Mouse (Mus musculus) lung, postnatal 25 days (tissue): ENCODE data around the gene Foxd1.

Experiments
- DNase-seq: peaks from one replicate; pipeline ENCODE4 v3.0.0; 2022; ENCODE audit warnings: low spot score

The Foxd1 gene

DNA sequence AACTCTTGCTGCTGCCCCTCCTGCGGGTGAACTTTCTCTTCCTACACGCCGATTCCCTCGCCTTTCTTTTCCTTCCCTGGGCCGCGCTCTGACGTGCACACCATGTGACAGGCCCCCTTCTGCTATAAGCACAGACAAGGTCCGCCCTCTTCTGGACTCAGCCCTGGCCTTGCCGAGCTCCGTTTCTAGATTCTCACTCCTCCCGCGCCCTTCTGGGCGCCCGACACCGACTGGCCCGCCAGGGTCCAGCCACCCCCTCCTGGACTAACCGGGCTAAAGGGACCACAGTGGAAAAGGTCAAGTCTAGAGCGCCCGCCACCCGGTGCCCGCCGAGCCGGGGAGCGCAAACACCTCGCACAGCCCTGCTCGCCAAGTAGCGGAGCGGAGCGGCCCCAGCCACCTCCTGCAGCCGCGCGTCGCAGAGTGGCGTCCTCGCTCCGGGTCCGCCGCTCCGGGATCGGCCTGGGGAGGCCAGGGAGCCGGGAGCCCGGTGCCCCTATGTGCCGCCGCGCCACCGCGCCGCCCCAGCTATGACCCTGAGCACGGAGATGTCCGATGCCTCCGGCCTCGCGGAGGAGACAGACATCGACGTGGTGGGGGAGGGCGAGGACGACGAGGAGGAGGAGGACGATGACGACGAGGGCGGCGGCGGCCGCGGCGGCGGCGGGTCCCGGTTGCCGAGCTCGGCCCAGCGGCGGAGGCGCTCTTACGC, at the start of gene Foxd1:
Gene Foxd1 (plus strand): TSS at position 153 of the 712 bp plus-strand sequence.
- DNase-seq = peak; percentile 33

DNA sequence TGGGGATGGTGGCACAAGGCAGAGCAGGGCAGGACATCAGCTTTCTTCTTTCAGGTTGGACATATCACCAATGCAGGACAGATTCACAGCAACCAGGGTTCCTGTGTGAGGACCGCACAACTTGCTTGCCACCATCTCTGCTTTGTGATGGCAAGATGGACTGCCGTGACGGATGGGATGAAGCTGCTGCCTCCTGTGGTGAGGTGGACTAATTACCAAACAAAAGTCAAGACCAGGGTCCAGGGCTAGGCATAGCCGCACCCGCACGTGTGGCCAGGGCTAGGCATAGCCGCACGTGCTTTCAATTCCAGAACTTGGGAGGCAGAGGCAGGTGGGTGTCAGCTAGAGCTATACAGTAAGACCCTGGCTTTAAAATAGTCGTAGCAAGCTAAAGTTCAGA, 48.8 kb upstream of the Foxd1 start:
- DNase-seq = no peak

DNA sequence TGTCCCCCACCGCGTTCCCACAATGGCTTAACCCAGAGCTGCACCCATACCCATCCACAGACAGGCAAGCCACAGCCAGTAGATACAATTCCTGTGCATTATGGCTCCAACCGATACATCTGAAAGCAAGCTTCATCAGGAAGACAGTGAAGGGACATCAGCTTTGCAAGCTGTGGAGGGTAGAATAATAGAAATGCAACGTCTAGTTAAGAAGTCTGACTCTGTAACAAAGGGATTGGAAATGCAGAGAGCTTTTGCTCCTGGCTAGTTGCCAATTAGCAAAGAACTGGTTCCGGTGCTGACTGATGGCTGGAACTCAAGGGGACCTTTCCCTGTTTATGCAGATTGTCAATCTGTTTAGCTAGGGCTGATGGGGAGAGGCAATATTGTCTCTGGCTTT, 47.6 kb upstream of the Foxd1 start:
- no peak for DNase-seq

DNA sequence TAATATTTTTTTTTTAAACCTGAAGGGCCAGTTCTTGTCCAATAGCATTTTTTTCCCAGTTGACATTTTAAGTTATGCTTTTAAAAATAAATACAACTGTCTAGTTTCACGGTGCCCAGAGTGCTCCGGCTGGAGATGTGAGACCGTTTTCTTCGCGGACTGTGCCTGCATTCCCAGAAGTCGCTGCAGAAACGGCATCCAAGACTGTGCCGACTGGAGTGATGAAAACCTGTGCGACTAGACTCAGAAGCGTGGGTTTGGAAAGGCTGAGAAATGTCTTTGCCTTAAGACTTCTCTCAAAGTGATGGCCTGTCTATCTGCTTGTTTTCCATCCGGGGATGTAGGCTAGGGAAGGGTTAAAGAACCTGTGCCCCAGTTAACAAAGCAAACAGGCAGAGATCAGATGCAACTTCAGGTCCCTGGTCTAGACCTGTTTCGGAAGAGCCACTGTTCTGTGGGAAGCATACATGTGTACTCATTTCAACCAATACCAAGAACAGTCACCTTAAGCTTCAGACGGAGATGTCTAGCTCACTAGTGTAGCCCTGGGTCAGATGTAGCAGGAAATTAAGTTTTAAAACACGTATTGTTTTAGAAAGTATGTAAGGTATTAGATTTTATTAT, 47.1 kb upstream of the Foxd1 start:
- no peak for DNase-seq

DNA sequence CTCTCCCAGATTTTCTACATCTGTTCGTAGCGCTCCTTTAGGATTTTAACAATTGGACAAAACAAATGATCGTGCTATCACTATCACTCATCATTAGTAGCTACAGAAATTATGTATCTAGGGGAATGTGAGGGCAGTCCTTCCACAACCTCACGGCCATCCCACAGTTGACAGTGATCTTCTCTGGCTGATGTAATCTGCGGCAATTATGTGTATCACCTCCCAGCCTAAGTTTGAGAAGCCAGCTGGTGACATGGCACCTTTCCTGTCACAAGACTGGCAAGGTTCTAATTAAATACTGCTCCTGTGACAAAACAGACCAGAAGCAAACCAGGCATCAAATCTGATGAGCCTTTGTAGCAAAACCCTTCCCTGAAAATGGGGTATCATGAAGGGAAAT, 46.0 kb upstream of the Foxd1 start:
- no peak for DNase-seq

DNA sequence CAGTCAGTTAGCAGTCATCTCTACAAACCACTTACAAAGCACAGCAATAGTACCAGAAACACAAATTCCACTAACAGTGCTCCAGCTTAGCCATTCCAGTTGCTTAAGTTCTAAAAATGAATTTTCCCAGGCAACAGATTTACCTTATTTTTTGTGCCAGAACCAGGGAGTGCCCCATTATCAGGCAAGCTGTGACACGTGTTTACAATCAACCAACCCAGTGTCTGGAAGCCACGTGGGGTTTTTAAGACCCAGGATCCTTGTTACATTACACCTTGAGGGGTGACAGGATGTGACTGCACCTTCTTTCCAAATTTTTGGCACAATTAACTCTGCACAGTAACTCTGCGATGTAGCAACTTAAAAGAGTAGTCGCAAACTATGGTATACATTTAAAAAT, 45.3 kb upstream of the Foxd1 start:
- DNase-seq = no peak

DNA sequence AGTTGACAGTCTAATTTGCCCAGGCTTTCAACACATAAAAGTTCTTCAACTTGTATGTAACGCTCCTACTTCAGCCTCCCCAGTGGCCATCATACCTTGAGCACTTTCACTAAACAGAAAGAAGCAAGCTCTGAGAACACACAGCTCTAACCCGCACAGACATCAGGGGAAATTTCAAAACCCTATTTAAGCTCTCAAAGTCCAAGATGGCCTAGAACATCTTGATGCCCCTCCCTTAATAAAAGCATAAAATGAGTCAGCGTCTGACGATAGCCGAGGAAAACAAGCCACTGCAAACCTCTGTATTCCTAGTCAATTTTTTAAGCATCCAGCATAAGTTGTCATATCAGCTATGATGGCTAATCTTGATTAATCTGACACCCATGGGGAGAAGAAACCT, 42.4 kb upstream of the Foxd1 start:
- no peak for DNase-seq

DNA sequence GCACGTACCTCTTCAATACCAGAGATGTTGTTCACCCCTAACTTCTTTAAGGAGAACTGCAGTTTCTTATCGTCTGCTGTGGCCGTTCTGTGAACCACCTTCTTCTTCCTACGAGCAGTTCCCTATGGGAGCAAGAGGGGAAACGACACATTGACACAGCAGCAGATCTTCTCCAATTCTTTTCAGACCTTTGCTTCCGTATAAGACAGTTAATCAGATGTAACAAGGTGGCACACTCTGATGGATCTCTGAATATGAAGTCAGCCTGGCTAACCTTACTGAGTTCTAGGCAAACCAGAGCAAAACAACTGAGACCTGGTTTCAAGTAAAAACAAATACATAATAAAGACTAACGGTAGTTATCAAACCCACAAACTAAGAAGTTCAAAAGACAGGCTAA, 40.4 kb upstream of the Foxd1 start:
- no peak for DNase-seq

DNA sequence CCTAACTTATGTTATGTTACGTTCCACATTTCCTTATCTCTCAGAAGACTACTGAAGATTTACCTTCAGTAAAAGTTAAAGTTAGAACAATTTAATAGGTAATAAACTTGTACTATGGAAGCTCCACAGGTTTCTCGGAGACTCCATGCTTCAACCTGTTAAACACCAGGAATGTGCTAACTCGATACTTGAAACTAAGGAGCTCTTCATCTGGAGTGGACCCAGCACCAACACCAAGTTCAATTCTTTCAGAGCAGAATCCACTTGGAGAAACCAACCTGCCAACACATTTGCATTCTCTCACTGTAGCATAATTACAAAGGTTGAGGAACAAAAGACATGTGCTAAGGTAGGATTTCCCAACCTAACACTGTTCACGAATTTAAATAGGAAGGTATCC, 38.9 kb upstream of the Foxd1 start:
- DNase-seq = no peak

DNA sequence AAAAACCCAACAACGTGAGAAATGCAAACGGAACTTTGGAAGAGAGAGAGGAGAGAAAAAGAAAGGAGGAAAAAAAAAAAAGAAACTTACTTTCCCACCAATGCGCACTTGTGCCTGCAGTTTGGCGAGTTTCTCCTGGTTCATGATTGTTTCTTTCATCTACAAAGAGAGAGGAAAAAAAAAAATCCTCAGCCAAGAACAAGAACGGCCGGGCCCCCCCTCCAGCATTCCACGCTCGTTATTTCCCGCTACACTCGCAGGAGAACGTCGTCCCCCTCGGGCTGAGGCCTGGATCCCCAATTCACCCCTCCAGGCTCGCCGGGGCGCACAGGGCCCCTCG, 37.9 kb upstream of the Foxd1 start:
- no peak for DNase-seq

DNA sequence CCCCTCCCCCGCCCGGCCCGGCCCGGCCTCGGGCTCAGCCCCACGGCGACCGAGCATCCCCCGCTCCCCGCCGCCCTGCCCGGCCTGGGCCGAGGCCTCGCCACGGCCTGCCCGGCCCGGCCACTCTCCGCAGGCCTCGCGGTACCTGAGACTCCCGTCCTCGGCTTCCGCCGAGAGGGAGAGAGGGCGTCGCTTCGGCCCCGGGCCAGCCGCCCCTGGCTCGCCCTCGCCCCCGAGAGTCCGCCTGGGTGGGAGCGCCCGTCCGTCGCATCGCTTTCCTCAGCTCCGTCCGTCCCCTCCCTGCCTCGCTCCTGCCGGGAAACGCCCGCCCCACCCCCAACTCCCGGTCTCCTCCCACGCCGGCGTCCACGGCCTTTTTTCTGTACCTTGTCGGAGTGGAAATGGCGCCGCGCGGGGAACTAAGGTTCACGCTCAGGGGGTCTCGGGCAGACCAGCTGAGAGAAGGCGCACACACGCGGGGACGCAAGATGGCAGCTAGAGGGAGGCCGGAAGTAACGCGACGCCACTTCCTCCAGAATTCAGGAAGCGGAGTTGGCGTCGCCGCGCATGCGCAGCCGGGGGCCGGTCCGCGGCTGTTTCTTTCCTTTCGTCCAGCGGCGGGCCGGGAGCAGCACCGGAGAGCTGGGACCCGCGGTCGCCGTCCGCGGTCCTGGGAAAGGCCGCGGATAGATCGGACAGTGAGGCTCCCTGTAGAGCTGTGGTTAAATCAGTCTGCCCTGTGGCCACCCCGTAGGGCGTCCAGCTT, 37.4 kb upstream of the Foxd1 start, which contains the start of gene Btf3:
Gene Btf3 (minus strand): TSS at position 527 of the 766 bp plus-strand sequence.
- DNase-seq = peak; percentile 94

DNA sequence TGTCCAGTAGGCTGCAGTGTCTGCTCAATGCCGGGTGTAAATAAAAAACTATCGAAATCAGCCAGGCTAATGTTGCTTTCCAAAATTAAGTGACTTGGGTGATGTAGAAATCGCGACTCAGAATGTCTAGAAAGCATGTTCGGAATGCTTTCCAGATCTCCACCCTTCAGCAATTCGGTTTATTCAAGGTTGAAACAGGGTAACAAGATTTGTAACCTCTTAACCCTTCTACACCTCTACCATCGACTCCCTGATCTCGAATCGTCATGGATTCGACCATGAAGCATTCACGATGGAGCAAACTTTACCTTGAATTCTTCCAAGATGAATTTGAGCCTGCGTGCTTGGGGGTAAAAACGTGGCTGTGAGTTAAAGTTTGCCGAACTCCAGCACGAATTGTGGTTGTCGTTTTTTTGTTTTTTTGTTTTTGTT, 36.8 kb upstream of the Foxd1 start:
- peak; percentile 19 for DNase-seq

DNA sequence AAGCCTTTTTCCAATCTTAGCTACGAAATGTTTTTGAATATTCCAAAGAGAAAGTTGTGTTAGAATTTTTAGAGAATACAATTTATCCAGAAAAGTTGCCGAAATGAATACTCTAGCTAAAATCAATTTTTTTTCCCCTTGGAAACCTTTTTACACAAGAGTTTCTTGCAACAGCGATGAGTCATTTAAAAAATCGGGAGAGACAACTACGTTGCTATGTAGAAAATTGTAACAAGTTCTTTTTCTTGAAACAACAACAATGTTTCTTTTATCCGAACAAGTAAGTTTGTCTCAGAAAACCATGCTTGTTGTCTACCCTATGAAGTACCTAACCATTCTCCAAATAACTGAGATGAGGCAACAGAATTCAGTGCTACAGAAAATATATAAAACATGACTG, 36.1 kb upstream of the Foxd1 start:
- no peak for DNase-seq

DNA sequence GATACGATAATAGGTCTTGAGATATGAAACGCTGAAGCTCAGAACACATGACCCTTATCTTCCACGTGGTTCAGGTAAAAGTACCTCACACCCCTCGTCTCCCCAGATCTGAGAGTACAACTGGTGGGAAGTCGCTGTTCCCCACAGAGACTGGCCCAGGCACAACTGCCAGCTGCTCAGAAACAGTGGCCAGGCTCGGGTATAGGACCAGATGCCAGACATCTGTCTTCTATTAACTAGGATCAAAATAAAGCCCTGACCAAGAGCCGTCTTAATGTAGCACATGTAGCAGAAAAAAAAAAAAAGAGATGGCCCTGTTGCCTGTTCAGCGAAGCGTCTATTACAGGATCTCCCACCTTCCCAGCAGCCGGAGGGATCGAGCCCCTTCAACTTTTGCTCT, 29.0 kb upstream of the Foxd1 start:
- DNase-seq = no peak

DNA sequence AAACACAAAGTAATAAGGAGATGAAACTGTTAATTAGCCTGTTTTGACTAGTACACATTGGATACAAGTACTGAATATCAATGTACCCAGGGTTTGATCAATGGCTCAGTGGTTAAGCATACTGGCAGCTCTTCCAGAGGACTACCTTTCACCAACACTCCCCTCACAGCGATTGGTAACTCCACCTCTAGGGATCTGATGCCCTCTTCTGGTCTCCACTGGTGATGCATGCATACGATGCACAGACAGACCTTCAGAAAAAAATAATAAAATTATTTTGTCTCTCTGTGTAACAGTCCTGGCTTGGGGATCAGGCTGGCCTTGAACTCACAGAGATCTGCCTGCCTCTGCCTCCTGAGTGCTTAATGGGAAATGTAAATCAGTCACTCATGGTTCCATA, 21.9 kb upstream of the Foxd1 start:
- DNase-seq = peak; percentile 47

DNA sequence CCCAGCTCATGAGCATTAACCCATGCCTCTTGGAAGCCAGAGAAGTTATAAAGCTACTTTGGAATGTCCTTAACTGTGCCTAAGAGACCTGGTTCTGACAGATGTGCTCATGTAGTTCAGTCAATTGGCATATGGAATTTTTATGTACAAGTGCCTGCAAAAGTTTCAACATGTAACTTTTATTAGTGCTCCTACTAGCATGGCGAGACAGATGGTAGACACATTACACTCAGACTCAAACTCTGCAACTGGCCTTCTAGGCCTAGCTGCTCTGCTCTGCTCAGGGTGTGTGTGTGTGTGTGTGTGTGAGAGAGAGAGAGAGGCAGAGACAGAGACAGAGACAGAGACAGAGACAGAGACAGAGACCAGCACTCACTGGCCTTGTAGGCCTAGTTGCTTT, 17.8 kb upstream of the Foxd1 start:
- DNase-seq = no peak

DNA sequence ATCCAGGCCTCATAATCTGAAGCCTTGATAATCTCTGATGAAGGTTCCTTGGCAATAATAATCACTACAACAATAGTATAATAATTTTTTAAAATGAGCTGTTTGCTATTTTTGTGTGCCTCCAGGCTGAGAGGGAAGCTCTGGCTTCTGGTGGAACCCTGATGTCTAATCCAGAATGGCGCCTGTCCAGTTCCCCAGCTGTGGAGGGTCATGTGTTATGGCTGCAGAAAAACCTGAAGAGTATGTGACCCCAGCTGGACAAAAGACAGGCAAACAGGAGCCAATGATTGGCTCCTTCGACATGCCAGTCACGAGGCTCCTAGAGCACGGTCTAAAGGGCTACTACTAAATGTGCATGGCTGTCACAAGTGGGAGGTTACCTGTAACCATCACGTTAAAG, 13.5 kb upstream of the Foxd1 start:
- DNase-seq = no peak

DNA sequence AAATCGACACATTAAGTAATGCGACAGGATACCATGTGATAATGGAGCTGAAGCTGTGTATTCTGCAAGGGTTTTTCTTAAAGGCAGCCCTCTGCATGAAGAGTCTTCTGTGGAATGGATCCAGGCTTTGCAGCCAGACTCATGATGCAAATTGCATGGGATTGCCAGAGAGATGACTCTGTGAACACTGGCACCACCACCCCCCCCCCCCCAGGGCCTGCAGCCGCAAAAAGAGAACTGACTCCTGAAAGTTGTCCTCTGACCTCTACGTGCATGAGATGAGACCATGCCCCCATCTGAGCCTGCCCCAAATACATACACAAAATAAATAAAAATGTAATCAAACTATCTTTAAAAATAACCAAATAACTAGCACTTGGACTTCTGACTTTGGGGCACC, 4.6 kb upstream of the Foxd1 start:
- DNase-seq = no peak

DNA sequence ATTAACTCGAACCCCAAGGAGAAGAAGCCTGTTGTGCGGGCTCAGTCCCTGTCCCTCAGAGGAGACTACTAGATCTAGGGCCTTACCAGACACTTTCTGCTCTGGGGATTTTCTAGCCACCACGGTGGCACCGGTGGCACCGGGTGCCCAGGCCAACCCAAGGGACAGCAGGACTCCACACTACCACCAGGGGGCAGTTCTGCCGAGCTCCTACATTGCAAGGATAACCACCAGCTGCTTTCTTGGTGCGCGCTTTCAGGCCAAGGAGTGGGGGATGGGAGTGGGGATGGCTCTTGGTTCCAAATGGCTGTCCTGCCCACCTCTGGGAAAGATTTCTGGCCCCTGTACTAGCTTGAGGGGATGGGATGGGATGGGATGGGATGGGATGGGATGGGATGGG, 2.5 kb upstream of the Foxd1 start:
- DNase-seq = no peak

DNA sequence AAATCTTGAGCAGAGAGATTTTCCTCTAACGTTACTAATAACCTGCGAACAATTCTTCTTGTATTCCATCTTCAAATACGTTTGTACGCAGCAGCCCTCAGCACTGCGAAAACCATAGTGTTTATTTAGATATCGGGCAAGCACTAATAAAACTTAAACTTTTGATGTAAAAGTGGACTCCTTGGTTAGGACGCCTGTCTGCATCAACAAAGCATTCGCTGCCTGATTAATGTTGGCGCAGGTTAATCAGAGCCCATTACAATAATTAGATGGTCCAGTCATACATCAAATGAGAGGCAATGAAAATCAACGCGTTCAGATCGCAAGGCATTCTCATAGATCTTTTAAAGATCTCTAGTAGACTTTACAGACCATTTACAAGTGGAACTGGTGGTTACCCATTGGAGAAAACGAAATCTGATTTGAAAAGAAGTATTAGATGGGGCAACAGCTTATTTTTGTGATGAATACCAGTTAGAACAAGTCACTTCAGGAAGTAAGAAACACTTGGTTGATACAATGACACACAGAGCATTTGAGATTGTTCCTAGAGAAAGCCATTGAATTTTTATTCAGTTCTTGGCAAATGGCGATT, 1.6 kb upstream of the Foxd1 start:
- DNase-seq = no peak

DNA sequence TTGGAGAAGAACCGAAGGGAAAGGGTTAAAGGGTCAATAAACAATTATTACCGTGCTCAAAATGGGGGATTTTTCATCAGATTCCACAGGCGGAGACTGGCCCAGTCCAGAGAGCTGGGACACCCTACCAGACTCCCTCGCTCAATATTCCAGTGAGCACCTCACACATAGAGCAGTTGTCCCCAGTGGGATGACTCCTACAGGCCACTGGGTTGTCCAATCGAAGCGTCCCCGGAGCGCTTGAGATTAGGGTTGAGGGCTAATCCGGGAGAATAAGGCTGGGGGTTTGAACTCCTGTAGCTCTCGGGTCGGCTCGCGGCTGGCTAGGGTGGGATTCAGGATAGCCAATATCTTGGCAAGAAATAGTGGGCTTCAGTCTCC, 343 bp upstream of the Foxd1 start:
- DNase-seq = no peak

DNA sequence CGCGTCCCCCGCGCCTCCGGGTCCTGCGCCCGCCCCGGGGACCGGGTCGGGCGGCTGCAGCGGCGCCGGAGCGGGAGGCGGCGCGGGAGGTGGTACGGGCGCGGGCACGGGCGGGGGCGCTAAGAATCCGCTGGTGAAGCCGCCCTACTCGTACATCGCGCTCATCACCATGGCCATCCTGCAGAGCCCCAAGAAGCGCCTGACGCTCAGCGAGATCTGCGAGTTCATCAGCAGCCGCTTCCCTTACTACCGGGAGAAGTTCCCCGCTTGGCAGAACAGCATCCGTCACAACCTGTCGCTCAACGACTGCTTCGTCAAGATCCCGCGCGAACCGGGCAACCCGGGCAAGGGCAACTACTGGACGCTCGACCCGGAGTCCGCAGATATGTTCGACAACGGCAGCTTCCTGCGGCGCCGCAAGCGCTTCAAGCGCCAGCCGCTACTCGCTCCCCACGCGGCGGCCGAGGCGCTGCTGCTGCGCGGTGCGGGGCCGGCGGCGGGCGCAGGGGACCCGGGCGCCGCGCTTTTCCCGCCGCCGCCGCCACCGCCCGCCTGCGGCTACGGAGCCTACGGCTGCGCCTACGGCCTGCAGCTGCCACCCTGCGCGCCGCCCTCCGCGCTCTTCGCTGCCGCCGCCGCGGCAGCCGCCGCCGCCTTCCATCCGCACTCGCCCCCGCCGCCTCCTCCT, 973 bp downstream of the Foxd1 start:
- no peak for DNase-seq
